Mouse (Mus musculus) testis, postnatal 10 days (tissue): ENCODE data around the gene Pot1b.
A peak's percentile ranks its signal among the peaks of the same experiment; 100 is the strongest.

Experiments
- DNase-seq: peaks from one replicate; pipeline ENCODE4 v3.0.0; 2021; ENCODE audit warnings: low spot score

The Pot1b gene

DNA sequence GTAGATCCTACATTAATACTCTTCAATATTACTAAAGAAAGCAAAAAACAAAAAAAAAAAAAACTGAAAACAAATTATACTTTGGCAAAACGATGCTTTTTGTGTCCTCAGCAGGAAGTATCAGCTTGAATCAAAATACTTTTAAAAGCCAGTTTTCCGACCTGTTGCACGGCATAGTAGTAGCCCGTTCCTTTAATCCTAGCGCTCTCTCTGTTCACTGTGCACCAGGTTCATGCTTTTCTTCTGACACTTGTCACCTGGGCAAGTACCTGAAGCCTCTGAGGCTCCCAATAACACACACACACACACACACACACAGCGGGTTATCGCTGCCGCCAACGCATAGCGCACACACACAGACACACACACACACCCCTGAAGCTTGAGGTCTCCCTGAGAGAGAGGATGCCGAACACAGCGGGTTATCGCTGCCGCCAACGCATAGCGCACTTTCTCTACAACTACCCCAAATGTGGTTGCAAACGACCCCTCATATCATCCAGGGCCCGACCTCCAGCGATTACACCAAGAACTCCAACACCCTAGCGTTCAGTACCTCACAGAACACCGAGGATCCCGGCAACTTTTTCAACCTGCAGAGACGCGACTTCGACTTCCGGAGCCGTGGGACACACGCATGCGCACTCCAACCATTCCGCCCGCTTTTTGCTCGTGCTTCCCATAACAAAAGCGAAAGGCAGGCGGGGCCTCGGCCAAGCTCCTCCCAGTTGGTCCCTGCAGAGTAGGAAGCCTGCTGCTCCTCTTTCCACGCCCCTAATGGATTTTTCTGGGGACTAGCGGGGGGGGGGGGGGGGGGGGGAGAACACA lies at the start of gene Pot1b:
Pot1b (minus strand) TSS at position 645 of the 828 bp plus-strand sequence.
- DNase-seq: peak; percentile 99

DNA sequence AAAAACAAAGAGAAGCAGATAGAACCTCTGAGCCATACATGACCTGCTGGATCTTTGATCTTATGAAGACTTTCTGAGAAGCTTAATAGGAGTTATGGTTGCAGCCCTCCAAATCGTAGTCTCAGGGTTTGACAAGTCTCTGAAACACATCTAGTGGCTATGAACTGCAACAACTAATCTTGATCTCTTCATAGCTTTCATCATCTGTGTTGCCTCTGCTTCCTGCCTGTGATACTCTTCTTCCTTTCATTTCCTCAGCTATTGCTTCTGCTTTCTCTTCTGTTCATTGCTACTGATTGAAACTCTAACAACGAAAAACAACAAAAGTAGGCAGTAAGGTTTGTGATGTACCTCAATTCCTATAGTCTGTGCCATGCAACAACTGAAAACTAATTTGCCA lies 38.7 kb upstream of the Pot1b start:
- DNase-seq: no peak

DNA sequence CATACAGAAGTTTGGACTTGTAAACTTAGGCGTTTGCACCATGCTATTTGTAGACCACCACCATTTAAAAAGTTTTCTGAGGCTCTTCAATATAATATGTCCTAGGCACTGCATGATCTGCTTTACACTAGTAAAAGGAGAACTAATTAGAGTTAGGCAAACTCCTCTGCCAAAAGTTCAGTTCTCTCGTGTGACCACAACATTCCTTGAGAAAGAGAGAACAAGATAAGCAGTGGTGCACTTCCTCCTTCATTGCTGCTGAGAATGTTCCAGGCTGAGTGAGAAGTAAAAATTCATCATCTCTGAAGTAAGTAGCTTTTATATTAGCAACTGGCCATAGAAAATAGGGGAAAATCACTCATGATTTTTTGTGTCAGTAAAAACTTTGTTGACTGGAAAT lies 37.4 kb upstream of the Pot1b start, which contains the start of gene Adgre4:
Adgre4 (plus strand) TSS at position 199 of the 400 bp plus-strand sequence.
- no peak for DNase-seq

DNA sequence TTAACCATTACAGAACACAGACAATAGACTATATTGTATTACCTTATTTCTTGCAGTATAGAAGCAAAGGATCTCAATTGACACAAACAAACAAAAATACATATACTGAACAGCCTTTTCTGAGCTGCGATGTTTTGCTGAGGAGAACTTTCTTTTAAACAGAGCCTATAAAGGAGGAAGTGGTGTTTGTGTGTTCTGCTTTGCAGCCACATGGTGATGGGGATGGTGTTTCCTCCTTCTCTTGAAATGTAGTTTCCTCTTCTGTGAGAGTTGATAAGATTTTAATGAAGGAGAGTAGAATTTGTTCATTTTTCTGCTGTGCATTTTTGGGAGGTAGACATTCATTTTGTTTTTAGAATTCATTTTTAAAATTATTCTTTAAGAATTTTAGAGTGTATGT lies 24.2 kb upstream of the Pot1b start:
- DNase-seq: no peak

DNA sequence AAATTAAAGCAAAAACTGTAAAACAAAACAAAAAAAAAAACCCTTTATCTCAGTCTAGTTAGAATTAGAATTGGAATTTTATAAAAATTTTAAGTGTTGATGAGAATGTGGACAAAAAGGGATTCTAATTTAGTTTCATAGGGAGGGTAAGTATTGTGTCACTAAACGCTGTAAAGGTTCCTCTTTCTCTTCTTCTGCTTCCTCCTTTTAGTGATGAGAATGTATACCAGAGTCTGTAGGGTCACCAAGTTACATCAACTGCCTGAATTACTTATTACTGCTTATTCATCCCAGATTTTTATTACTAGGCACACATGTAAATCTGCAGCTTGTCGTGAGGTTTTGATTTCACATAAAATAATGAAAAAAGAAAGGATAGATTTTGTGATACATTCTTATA lies 13.8 kb upstream of the Pot1b start:
- no peak for DNase-seq

DNA sequence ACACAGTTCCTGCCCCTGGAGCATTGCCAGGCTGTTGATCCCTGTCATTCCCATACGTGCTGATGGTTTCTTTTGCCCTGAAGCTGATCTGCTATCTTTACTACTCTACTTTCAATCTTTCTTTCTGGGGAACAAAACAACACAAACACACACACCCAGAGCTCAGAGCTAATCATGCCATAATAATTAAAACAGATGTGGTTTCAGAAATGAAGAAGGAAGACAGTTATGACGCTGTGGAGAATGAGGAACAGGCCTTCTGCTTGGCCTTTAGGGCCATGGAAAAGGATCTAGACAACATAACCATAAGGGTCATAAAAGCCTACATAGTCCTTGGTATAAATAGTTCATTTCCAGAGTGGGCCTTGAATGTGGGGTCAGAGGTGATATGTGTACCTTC lies 9.8 kb upstream of the Pot1b start:
- no peak for DNase-seq

DNA sequence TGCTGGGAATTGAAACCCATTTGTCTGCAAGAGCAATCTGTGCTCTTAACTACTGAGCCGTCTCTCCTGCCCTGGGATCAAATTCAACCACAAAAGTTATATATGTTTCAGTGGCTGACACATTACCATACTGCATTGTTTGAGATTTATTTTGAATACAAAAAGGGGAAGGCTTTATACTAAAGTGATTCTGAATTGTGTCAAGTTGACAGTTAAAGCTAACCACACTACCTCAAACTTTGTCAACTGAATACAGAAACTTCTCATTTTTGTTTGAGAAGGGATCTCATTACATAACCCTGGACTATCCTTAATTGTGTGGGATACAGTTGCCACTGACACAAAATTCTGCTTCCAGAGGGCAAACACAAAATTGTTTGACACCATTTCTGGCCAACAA lies 8.8 kb upstream of the Pot1b start:
- DNase-seq: no peak

DNA sequence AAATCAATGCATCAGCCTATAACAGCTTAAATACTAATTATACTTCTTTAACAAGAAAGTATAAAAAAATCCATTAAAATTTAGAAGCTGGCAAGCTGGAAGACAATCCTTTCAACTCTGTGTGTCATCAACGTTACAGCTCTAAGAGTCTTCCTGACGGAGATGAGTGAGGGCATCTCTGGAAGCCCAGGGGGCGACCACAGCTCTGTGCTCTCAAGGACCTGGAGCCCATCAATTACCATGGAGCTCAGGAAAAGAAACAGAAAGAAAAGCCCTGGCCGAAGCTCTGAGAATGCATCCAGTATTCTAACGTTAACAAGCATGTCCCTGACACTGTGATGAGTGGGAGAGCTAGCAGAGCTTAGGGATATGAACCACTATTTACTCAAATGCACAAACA lies 9.6 kb downstream of the Pot1b start:
- no peak for DNase-seq

DNA sequence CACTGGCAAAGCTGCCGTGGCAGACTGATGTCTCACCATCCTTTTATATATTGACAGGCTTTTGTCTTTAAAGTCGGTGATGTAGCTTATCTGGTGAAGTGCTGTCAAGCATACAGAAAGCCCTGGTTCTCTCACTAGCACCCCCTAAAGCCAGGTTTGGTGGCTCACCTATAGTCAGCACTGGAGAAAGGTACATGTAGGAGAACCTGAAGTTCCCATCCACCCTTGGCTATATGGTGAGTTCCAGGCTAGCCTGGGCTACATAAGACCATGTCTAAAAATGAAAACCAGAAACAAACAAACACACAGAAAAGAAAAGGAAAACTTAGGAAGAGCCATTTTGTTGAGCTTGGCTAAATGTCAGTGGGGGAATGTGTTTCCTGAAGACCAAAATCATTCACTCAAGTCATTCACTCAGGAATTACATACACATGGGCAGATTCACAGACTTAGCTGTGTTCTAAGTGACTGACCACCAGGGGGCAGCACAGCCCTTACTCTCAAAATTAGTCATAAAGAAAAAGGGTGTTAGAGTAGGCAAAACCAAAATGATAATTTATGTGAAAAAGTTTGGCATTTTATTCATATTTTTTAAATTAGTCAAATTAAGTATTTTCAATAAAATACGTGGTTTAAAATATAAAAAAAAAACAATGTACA lies 10.1 kb downstream of the Pot1b start:
- peak; percentile 86 for DNase-seq

DNA sequence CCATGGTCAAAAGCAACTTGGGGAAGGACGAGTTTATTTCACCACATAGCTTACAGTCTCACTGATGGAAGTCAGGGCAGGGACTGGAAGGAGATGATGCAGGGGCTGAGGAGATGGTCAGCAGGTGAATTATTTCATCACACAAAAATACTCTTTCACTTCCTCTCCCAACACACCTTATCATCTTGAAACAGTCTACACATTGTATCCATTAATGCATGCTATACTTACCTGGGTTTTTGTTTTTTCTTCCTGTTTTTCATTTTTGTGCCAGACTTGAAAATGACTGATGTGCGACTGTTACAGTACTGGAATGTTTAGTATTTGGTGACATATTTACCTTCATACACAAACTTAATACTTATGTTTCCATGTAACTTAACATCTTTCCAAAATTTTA lies 13.0 kb downstream of the Pot1b start:
- DNase-seq: no peak

DNA sequence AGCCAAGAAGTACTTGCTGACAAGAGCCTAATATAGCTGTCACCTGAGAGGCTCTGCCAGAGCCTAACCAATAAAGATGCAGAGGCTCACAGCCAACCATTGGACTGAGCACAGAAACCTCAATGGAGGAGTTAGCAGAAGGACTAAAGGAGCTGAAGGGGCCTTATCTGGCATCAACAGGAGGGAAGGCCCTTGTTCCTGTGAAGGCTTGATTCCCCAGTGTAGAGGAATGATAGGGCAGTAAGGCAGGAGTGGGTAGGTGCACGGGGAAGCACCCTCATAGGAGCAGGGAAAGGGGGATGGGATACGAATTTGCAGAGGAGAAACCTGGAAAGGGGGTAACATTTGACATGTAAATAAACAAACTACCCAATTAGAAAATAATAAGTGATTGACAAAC lies 51.3 kb downstream of the Pot1b start:
- no peak for DNase-seq

DNA sequence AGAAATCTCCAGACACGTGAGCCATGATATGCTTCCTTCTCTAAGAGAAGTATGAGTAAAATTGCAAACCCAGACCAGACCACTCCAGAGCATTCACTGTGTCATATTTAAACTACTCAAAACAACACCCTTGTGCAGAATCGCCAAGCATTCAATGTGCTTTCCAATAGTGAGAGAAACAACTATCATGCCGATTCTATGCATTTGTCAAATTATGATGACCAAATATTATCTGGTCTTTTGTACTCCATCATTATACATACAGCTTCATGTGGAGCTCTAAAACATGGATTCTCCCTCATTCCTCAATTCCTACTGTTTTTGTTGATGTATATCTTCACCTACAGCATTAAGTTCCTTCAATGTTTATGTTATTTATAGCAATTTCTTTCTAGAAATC lies 87.3 kb downstream of the Pot1b start, which contains the start of gene Vmn2r118:
Vmn2r118 (minus strand) TSS at position 101 of the 400 bp plus-strand sequence.
- no peak for DNase-seq
